Mouse (Mus musculus): ENCODE measurements at regions not wholly inside any gene's neighbourhood (a gene's known extent, or its start where the extent isn't known, plus 50 kb on each side); places are given as distances from the start of the nearest gene placed in this dataset.

DNA sequence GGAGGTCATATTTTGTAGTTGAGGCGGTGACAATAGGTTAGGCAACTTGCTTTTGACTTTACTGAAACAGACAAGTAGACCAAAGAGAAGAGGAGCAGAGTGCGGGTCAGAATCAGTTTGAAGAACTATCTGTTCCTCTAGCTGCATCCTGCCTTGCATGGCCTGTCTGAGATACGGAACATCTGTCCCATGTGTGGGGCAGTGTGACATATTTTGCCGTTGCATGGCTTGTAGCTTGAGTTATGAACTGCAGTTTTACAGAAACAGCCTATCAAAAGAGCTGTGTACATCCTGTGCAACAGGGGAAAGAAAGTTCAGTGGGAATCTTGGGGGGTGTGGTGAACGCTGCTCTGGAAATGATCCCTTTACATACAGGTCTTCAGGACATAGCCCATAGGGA lies 718.9 kb upstream of the Igfbp3 start:
- Histone ChIP-seq H3K9ac (no peak overlapping the region), H3K4me1 (replicated peaks) (no peaks in the 10 kb centered on the region), H3K27me3 (no peaks in the 10 kb centered on the region), H3K27ac (no peak overlapping the region), H3K4me3 (no peak overlapping the region), H3K9me3 (no peaks in the 10 kb centered on the region), H3K4me2 (no peak overlapping the region), H3K36me3 (no peaks in the 10 kb centered on the region)
- WGBS: 95% methylated on average over 5 of the region's 5 CpGs
- no peak for ATAC-seq (ENCODE audit: low FRiP score)

DNA sequence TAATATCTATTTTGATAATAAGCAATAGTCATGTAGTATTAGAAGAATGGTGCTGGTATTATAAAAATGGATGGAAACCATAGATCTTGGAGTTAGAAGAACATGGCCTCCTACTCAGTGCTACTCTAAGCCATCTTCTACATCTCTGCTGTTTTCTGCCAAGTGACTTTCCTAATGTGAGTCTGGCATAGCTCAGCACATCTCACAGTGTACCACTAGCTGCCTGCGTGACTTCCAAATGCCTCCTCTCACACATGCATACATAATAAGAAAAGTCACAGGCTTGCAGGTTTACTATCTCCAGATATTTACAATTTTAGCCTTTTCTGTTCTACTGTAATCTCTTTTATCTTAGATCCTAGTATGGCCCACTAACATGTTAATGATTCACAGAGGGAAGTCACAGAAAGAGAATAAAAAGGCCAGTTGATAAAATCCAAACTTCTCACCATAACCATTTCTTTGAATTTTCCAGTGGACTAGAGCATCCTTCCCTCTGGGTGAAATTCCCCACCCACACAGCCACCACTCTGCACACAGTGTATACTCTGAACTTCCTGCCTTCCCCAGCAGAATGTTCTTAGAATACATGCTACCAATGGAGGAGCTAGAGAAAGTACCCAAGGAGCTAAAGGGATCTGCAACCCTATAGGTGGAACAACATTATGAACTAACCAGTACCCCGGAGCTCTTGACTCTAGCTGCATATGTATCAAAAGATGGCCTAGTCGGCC lies 717.5 kb upstream of the Igfbp3 start:
- Histone ChIP-seq H3K27ac (no peak overlapping the region), H3K4me1 (replicated peaks) (no peaks in the 10 kb centered on the region), H3K36me3 (no peaks in the 10 kb centered on the region), H3K4me2 (no peak overlapping the region), H3K27me3 (no peaks in the 10 kb centered on the region), H3K9me3 (no peaks in the 10 kb centered on the region), H3K4me3 (no peak overlapping the region), H3K9ac (no peak overlapping the region)
- 98% methylated on average over 3 of the region's 3 CpGs for WGBS
- no peak for ATAC-seq (ENCODE audit: low FRiP score)

DNA sequence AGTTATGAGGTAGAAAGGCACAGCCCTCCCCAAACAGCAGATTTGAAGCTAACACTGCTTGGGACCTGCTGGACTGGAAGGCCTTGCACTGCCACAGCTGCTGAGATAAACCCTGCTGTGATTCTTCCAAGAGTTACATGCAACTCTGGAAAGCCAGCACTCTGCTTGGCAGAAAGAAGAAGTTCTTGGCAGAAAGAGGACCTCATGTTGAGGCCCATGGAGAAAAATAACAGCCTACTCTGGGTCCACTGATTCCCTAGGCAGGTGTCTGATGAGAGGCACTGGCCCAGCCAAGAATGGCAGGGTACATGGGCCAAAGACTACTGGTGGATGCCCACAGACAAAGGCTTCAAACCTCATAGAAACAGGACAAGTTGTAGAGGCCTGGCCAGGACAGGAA lies 714.0 kb upstream of the Igfbp3 start:
- H3K27ac ChIP-seq: no peak overlapping the region
- H3K9ac ChIP-seq: no peak overlapping the region
- no peaks in the 10 kb centered on the region for H3K36me3 ChIP-seq
- H3K4me3 ChIP-seq: no peak overlapping the region
- no peak overlapping the region for H3K4me2 ChIP-seq
- no peaks in the 10 kb centered on the region for H3K9me3 ChIP-seq
- no peaks in the 10 kb centered on the region for H3K27me3 ChIP-seq
- ATAC-seq (ENCODE audit: low FRiP score): no peak
- no peaks in the 10 kb centered on the region for H3K4me1 ChIP-seq (replicated peaks)

DNA sequence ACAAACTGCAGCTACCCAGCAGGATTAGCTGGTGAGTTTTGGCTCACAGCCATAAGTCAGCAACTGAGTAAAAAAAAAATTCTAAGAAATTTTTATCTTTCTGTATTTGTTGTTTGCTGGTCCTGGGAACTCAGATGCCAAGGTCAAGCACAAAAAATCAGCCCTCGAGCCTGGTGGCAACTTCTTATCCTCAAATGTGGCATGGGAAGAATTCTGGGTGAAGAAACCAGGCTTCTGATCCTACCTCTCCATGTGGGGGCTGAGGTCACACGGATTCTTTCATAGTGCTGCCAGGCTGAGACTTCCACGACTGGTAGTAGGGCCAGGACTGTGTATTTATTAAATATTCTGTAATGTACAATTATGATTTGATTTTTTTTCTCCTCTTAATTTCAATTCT lies 698.3 kb upstream of the Igfbp3 start:
- no peak overlapping the region for H3K27ac ChIP-seq
- H3K4me3 ChIP-seq: no peak overlapping the region
- WGBS: 82% methylated on average over 3 of the region's 3 CpGs
- H3K9me3 ChIP-seq: no peaks in the 10 kb centered on the region
- ATAC-seq (ENCODE audit: low FRiP score): no peak
- no peak overlapping the region for H3K9ac ChIP-seq
- H3K4me1 ChIP-seq (replicated peaks): no peaks in the 10 kb centered on the region
- H3K27me3 ChIP-seq: no peaks in the 10 kb centered on the region
- no peaks in the 10 kb centered on the region for H3K36me3 ChIP-seq
- no peak overlapping the region for H3K4me2 ChIP-seq

DNA sequence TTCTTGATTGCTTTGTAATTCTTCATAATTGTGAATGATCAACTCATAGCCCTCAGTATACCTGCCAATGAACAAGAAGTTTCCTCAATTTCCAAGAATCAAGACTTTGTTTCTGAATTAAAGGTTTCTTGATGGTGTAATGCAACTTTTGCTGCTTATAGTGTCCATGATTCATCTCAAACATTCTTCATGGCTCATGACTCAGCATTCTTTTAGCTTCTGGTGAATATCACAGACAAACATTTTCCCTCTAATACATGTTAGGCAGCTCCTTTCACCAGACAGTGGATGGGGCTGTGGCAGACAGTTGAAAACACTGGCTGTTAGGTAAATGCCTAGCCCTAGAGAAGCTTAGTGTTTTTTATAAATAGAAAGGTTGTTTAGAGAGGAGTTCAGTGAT lies 686.5 kb upstream of the Igfbp3 start:
- H3K9me3 ChIP-seq: no peaks in the 10 kb centered on the region
- H3K27ac ChIP-seq: no peak overlapping the region
- no peaks in the 10 kb centered on the region for H3K4me1 ChIP-seq (replicated peaks)
- ATAC-seq (ENCODE audit: low FRiP score): no peak
- H3K27me3 ChIP-seq: no peaks in the 10 kb centered on the region
- H3K36me3 ChIP-seq: no peaks in the 10 kb centered on the region
- H3K4me3 ChIP-seq: no peak overlapping the region
- no peak overlapping the region for H3K9ac ChIP-seq
- no peak overlapping the region for H3K4me2 ChIP-seq

DNA sequence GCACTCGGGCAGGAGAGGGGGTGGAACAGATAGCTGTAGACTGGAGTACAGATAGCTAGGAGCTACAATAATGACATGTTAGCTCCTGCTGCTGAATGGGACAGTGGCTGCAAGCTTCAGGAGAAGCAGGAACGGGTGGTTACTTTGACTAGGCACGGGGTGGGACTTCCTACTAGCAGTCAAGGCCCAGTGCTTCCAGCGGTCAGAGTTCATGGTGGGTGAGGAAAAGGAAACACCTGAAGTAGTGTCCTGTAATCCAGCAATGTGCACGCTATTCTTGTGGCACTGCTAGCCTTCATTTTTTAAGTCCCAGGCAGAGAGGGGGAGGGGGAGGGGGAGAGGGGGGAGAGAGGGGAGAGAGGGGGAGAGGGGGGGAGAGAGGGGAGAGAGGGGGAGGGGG lies 684.5 kb upstream of the Igfbp3 start:
- Histone ChIP-seq H3K4me3 (no peak overlapping the region), H3K36me3 (no peaks in the 10 kb centered on the region), H3K4me2 (no peak overlapping the region), H3K9me3 (no peaks in the 10 kb centered on the region), H3K27ac (no peak overlapping the region), H3K27me3 (no peaks in the 10 kb centered on the region), H3K9ac (no peak overlapping the region), H3K4me1 (replicated peaks) (no peaks in the 10 kb centered on the region)
- WGBS: 73% methylated on average over 5 of the region's 5 CpGs
- no peak for ATAC-seq (ENCODE audit: low FRiP score)

DNA sequence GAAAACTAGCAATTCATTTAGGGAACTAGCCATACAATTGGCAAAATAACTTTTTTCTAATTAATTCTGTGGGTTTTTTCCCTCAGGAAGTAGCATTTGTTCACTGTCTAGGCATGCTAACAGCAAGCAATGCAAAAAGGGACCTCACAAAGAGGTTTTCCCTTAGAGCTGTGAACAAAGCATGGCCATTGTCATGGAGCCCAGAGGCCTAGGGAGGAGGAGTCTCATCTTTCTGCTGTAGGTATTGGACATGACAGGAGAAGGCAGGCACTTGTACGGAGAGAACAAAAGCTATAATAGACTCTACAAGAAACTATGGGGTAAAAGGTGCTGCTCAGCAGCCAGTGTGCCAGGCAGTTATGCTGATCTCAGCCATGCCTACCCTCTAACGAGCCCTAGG lies 666.8 kb upstream of the Igfbp3 start:
- Histone ChIP-seq H3K27me3 (no peaks in the 10 kb centered on the region), H3K9ac (no peak overlapping the region), H3K36me3 (no peaks in the 10 kb centered on the region), H3K4me1 (replicated peaks) (no peaks in the 10 kb centered on the region), H3K9me3 (no peaks in the 10 kb centered on the region), H3K27ac (no peak overlapping the region), H3K4me3 (no peak overlapping the region), H3K4me2 (no peak overlapping the region)
- ATAC-seq (ENCODE audit: low FRiP score): no peak
- 29% methylated on average over 2 of the region's 2 CpGs for whole genome bisulfite sequencing

DNA sequence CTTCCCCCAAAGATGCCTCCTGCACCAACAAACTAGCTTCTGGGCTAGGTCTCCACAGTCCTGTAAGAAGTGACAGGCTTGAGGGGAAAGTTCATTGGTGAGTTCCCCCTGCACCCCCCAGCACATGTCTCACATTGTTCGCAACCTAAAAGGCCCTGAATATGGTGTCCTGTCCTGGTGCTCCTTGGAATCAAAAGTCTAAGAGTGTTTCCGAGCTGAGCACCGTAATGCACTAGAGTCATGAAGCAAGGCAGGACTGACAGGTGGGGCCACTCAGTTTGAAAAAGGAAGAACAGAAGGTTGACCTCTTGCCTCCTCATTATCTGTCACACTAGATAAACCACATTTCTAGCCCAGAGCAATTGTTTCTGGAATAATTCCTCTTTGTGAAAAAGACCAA lies 650.4 kb upstream of the Igfbp3 start:
- Histone ChIP-seq H3K4me1 (replicated peaks) (no peaks in the 10 kb centered on the region), H3K4me3 (no peak overlapping the region), H3K9me3 (no peaks in the 10 kb centered on the region), H3K36me3 (no peaks in the 10 kb centered on the region), H3K4me2 (no peak overlapping the region), H3K9ac (no peak overlapping the region), H3K27me3 (no peaks in the 10 kb centered on the region), H3K27ac (no peak overlapping the region)
- WGBS: 72% methylated on average over 3 of the region's 3 CpGs
- no peak for ATAC-seq (ENCODE audit: low FRiP score)

DNA sequence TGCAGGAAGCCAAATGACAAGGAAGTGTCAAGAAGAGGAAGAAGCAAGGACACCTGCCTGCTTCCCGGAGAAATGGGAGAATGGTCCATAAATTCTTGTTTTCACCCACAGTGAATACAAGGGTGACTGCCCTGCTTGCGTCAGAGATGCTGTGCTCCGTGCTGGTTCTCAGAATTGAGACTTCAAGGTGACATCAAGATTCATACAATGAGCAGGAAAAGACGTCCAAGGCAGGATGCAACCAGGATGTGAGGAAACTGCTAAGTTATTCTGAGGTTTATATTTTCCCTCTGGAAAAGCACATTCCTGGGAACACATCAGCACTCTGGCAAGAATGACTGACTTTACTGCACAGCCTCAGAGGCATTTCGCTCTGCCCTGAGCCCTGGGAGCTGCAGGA lies 650.0 kb upstream of the Igfbp3 start:
- Histone ChIP-seq H3K4me2 (no peak overlapping the region), H3K27me3 (no peaks in the 10 kb centered on the region), H3K9ac (no peak overlapping the region), H3K4me3 (no peak overlapping the region), H3K9me3 (no peaks in the 10 kb centered on the region), H3K4me1 (replicated peaks) (no peaks in the 10 kb centered on the region), H3K36me3 (no peaks in the 10 kb centered on the region), H3K27ac (no peak overlapping the region)
- 88% methylated on average over 5 of the region's 5 CpGs for WGBS
- no peak for ATAC-seq (ENCODE audit: low FRiP score)

DNA sequence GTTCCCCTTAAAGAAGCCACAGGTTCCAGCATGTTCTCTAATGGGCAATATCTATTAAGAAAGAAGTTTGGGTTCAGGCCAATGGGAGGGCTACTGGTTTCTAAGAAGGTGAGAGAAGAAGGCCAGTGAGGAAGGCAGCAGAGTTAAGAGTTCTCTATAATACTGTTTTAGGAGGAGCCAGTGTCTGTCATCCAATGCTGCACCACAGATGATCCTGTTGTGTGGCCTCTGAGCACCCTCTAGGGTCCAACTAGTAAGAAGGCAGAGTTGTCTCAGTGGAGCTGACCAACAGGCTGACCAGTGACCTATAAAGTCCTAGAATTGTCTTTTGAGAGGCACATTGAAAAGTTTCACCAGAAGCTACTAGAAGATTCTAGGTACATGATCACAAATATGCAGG lies 648.8 kb upstream of the Igfbp3 start:
- no peaks in the 10 kb centered on the region for H3K27me3 ChIP-seq
- H3K4me1 ChIP-seq (replicated peaks): no peaks in the 10 kb centered on the region
- H3K27ac ChIP-seq: no peak overlapping the region
- no peak overlapping the region for H3K9ac ChIP-seq
- H3K4me3 ChIP-seq: no peak overlapping the region
- H3K4me2 ChIP-seq: no peak overlapping the region
- H3K36me3 ChIP-seq: no peaks in the 10 kb centered on the region
- no peak for ATAC-seq (ENCODE audit: low FRiP score)
- H3K9me3 ChIP-seq: no peaks in the 10 kb centered on the region

DNA sequence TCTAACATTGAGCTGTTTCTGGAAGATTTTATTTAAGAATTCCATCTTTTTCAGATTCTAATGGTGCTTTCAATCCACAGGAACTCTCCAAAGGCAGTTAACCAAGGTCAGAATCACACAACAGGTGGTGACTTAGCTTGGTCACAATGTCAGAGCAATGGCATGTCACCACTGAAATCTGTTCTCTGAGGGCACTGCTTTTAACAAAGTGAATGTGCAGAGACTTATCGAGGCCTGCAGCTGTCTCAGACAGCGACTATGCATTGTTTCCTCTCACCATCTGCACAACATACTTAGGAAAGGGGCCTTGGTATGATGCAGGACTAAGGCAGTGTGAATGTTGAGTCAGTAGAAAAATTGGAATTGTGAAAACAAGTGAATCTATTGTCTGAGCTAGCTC lies 638.9 kb upstream of the Igfbp3 start:
- no peak overlapping the region for H3K4me3 ChIP-seq
- H3K36me3 ChIP-seq: no peaks in the 10 kb centered on the region
- H3K27me3 ChIP-seq: no peaks in the 10 kb centered on the region
- no peak overlapping the region for H3K27ac ChIP-seq
- H3K4me2 ChIP-seq: no peak overlapping the region
- H3K9ac ChIP-seq: no peak overlapping the region
- H3K9me3 ChIP-seq: peaks cover 10% of the 10 kb centered on the region; the same call in 1 of the 2 replicates
- 78% methylated on average over 2 of the region's 2 CpGs for WGBS
- ATAC-seq (ENCODE audit: low FRiP score): no peak
- H3K4me1 ChIP-seq (replicated peaks): no peaks in the 10 kb centered on the region

DNA sequence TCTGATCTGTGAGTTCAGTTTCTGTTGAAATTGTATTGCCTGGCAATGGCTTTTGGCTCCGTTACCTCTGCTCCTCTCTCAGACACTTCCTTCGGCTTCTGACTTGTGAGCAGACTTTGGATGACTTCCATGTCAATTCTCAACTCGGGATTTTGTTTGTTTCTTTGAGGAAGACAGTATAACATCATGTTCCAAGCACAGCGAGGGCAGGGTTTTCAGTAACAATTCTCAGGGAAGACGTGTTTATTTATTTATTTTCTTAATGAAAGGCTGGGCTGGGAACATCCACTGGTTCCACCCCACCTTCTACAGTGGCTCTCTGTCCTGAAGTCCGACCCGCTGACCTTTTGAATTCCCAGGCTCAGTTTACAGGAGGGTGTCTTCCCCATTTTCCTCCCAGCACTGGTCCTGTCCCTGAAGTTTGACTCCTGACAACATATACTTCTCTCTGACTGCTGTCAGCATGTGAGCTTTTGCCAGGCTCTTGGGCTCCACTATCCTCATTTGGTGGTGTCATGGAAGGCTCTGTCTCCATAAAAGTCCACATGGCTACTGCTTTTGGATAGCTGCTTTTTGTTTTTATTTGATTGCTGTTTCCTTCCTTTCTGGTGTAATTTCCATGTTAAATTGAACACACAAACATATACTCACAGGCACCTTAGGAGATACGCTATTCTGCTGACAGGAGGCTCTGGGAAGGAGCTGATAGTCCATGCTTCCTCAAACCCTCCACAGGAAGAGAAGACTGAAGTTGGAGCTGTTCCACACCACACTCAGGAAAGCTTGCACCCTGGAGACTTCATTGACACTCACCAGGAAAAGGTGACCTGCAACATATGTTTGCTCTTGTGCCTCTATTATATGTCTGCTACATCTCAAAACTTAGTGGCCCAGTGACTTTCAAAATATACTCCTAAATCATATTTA lies 624.9 kb upstream of the Igfbp3 start:
- Histone ChIP-seq H3K27ac (no peak overlapping the region), H3K9ac (no peak overlapping the region), H3K4me3 (no peak overlapping the region), H3K27me3 (no peaks in the 10 kb centered on the region), H3K9me3 (no peaks in the 10 kb centered on the region), H3K4me2 (no peak overlapping the region), H3K36me3 (no peaks in the 10 kb centered on the region), H3K4me1 (replicated peaks) (no peaks in the 10 kb centered on the region)
- no peak for ATAC-seq (ENCODE audit: low FRiP score)
- WGBS: 78% methylated on average over 8 of the region's 8 CpGs

DNA sequence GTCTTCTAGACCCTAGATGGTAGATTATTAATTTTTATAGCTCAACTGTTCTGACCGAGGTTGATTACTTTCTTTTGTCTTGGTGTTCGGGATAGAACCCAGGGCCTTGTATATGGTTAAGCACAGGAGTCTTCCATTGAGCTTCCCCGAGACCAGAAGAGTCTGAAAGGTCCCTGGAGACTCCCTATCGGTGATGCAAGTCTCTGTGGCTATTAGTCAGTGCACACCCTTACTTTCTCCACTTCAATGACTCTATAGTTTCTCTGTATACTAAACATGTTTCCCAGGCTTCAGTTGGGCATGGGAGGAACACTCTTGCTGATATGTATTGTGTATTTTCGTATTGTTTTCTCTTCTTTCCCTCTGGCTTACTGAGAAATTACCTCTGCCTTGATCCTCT lies 623.8 kb upstream of the Igfbp3 start:
- no peak overlapping the region for H3K4me3 ChIP-seq
- H3K36me3 ChIP-seq: no peaks in the 10 kb centered on the region
- no peak overlapping the region for H3K9ac ChIP-seq
- 83% methylated on average over 5 of the region's 5 CpGs for WGBS
- no peak overlapping the region for H3K27ac ChIP-seq
- no peak for ATAC-seq (ENCODE audit: low FRiP score)
- H3K4me1 ChIP-seq (replicated peaks): no peaks in the 10 kb centered on the region
- H3K9me3 ChIP-seq: no peaks in the 10 kb centered on the region
- no peak overlapping the region for H3K4me2 ChIP-seq
- H3K27me3 ChIP-seq: no peaks in the 10 kb centered on the region
